ENCODE assay signal across 8 mouse cellular contexts in genomic region chr12:40220896-40221295, GRCm38 (mm10). TPM values are rescaled to one million over a fixed set of nuclear protein-coding genes. Genes with fewer than 3 reads are reported as not detected.
DNase-seq lines count a peak whose midpoint lies in the region; ATAC-seq and TF ChIP-seq lines count a peak whose summit lies in the region.

No protein-coding gene starts in this region.

- WGBS in lung, embryonic 15.5 days, result 12% methylated on average over 3 of the region's 3 CpGs
- 39% methylated on average over 3 of the region's 3 CpGs for WGBS in forebrain, embryonic 13.5 days
- 21% methylated on average over 3 of the region's 3 CpGs for WGBS in limb, embryonic 14.5 days
- 11% methylated on average over 3 of the region's 3 CpGs for WGBS in stomach, embryonic 15.5 days

- H3K36me3 ChIP-seq in lung, embryonic 15.5 days, result peaks cover 15% of the 10 kb centered on the region
- peaks cover 14% of the 10 kb centered on the region for H3K36me3 ChIP-seq in forebrain, embryonic 13.5 days (ENCODE audit: poor library complexity, severe bottlenecking)
- H3K36me3 ChIP-seq in limb, embryonic 14.5 days (ENCODE audit: control insufficient read depth, insufficient read depth, low read length), result peaks cover 12% of the 10 kb centered on the region
- peaks cover 3% of the 10 kb centered on the region; the same call in 1 of the 2 replicates for H3K36me3 ChIP-seq in stomach, embryonic 15.5 days

- peak overlapping the region; percentile 58 for H3K4me2 ChIP-seq in lung, embryonic 15.5 days
- peak overlapping the region; percentile 64 for H3K4me2 ChIP-seq in forebrain, embryonic 13.5 days
- peak overlapping the region; percentile 63 for H3K4me2 ChIP-seq in limb, embryonic 14.5 days (replicated peaks; ENCODE audit: low read depth, low read length, severe bottlenecking)
- peak overlapping the region; percentile 55 for H3K4me2 ChIP-seq in stomach, embryonic 15.5 days

- H3K9me3 ChIP-seq in lung, embryonic 15.5 days, result no peaks in the 10 kb centered on the region
- H3K9me3 ChIP-seq in forebrain, embryonic 13.5 days (replicated peaks), result no peaks in the 10 kb centered on the region
- H3K9me3 ChIP-seq in limb, embryonic 14.5 days (ENCODE audit: control insufficient read depth, low read length), result no peaks in the 10 kb centered on the region
- H3K9me3 ChIP-seq in stomach, embryonic 15.5 days, result no peaks in the 10 kb centered on the region

- no peak for TF ChIP-seq POLR2A in limb, embryonic 14.5 days (IDR thresholded peaks at IDR 0.05; ENCODE audit: borderline replicate concordance, extremely low read depth, insufficient read depth, insufficient read length)

- DNase-seq in lung, adult 18-20 months, result no peak
- no peak for DNase-seq in limb, embryonic 14.5 days (ENCODE audit: low spot score)
- DNase-seq in thymus, postnatal 25 days, result no peak
- no peak for DNase-seq in layer of hippocampus, adult 9-11 months
- DNase-seq in thymus, postnatal 4 days, result no peak

- H3K9ac ChIP-seq in lung, embryonic 15.5 days, result peak overlapping the region; percentile 75
- peak overlapping the region; percentile 92; the same call in 1 of the 2 replicates for H3K9ac ChIP-seq in forebrain, embryonic 13.5 days
- H3K9ac ChIP-seq in limb, embryonic 14.5 days (ENCODE audit: low read depth, low read length, severe bottlenecking), result no peak overlapping the region
- no peak overlapping the region; the same call in 1 of the 2 replicates for H3K9ac ChIP-seq in stomach, embryonic 15.5 days

- ATAC-seq in lung, embryonic 15.5 days (ENCODE audit: borderline replicate concordance, extremely low read depth, low FRiP score, low TSS enrichment), result no peak
- no peak for ATAC-seq in forebrain, embryonic 13.5 days
- no peak for ATAC-seq in limb, embryonic 14.5 days (ENCODE audit: low FRiP score, low read depth)
- no peak for ATAC-seq in stomach, embryonic 15.5 days (ENCODE audit: insufficient read depth, low FRiP score, low read depth)

- peaks cover 12% of the 10 kb centered on the region for H3K4me1 ChIP-seq in lung, embryonic 15.5 days
- H3K4me1 ChIP-seq in forebrain, embryonic 13.5 days, result peaks cover 26% of the 10 kb centered on the region
- H3K4me1 ChIP-seq in limb, embryonic 14.5 days (ENCODE audit: control insufficient read depth, insufficient read depth, low read length), result peaks cover 20% of the 10 kb centered on the region
- H3K4me1 ChIP-seq in stomach, embryonic 15.5 days, result peaks cover 8% of the 10 kb centered on the region; the same call in 1 of the 2 replicates

- H3K4me3 ChIP-seq in lung, embryonic 15.5 days, result peak overlapping the region; percentile 92
- peak overlapping the region; percentile 96 for H3K4me3 ChIP-seq in forebrain, embryonic 13.5 days
- H3K4me3 ChIP-seq in limb, embryonic 14.5 days (replicated peaks; ENCODE audit: low read length), result peak overlapping the region; percentile 100
- H3K4me3 ChIP-seq in stomach, embryonic 15.5 days (replicated peaks), result peak overlapping the region; percentile 98

- H3K27ac ChIP-seq in lung, embryonic 15.5 days, result no peak overlapping the region
- no peak overlapping the region for H3K27ac ChIP-seq in forebrain, embryonic 13.5 days
- H3K27ac ChIP-seq in limb, embryonic 14.5 days (replicated peaks; ENCODE audit: low read depth, low read length), result no peak overlapping the region
- no peak overlapping the region; the same call in 1 of the 2 replicates for H3K27ac ChIP-seq in stomach, embryonic 15.5 days

- no peaks in the 10 kb centered on the region for H3K27me3 ChIP-seq in lung, embryonic 15.5 days
- no peaks in the 10 kb centered on the region for H3K27me3 ChIP-seq in forebrain, embryonic 13.5 days
- no peaks in the 10 kb centered on the region for H3K27me3 ChIP-seq in limb, embryonic 14.5 days (ENCODE audit: control insufficient read depth, insufficient read depth, low read length)
- no peaks in the 10 kb centered on the region for H3K27me3 ChIP-seq in stomach, embryonic 15.5 days (replicated peaks)

RNA-seq across cellular contexts. Expression of gene Lsmem1, which starts 21.6 kb away (rescaled TPM):
- polyA plus RNA-seq in lung, embryonic 15.5 days (2015; fragmentation: Nextera tagmentation; extraction: Ambion mirVana), result 0.38 and 0.50 TPM in 2 replicates
- polyA plus RNA-seq in forebrain, embryonic 13.5 days (2015; fragmentation: Nextera tagmentation; extraction: Ambion mirVana), result not detected in 2 replicates
- polyA plus RNA-seq in limb, embryonic 14.5 days (2012; rRNA removed), result 0.77 and 1.9 TPM in 2 replicates
- polyA plus RNA-seq in limb, embryonic 14.5 days (2014; fragmentation: Nextera tagmentation; extraction: Ambion mirVana), result 1.2 and 2.0 TPM in 2 replicates
- polyA plus RNA-seq in stomach, embryonic 15.5 days (2015; fragmentation: Nextera tagmentation; extraction: Ambion mirVana), result 0.13 and 0.18 TPM in 2 replicates

RNA-seq across cellular contexts. Expression of gene Ifrd1, which starts 27.4 kb away (rescaled TPM):
- polyA plus RNA-seq in lung, embryonic 15.5 days (2015; fragmentation: Nextera tagmentation; extraction: Ambion mirVana), result 116 and 127 TPM in 2 replicates
- polyA plus RNA-seq in forebrain, embryonic 13.5 days (2015; fragmentation: Nextera tagmentation; extraction: Ambion mirVana), result 183 and 186 TPM in 2 replicates
- polyA plus RNA-seq in limb, embryonic 14.5 days (2012; rRNA removed), result 36.6 and 45.1 TPM in 2 replicates
- 117 and 120 TPM in 2 replicates for polyA plus RNA-seq in limb, embryonic 14.5 days (2014; fragmentation: Nextera tagmentation; extraction: Ambion mirVana)
- 90.1 and 107 TPM in 2 replicates for polyA plus RNA-seq in stomach, embryonic 15.5 days (2015; fragmentation: Nextera tagmentation; extraction: Ambion mirVana)

Comparison
In these comparisons a context has a peak if more than half of its experiments do, and no peak if none do; other contexts are left out.
1. H3K9ac ChIP-seq: peak in lung, embryonic 15.5 days (single experiment) and forebrain, embryonic 13.5 days (single experiment); none in limb, embryonic 14.5 days (single experiment) and stomach, embryonic 15.5 days (single experiment).
2. Peak in every context shown above with its lines, with median percentiles within 50 percentile points of each other: H3K4me2 ChIP-seq and H3K4me3 ChIP-seq.